Mouse (Mus musculus) limb, embryonic 14.5 days (tissue): ENCODE results near the gene Ptges. TPM values are rescaled to one million over a fixed set of nuclear protein-coding genes. Genes with fewer than 3 reads are reported as not detected.

Experiments used
- ATAC-seq: fragments of 200-750 bp; cut with Nextera tagmentation; 2 replicates; pipeline ENCODE4 v1.8.0; 2017; ENCODE audit warnings: low read depth, moderate number of reproducible peaks, moderate TSS enrichment; ENCODE audit not compliant: low FRiP score
- DNase-seq: peaks from one replicate; pipeline ENCODE4 v3.0.0-alpha.2; 2015; ENCODE audit warnings: low spot score
- H3K27ac ChIP-seq: fragments of 300-500 bp; sonication (generic); replicated peaks from 2 replicates; pipeline ENCODE4 v1.5.1; 2014; ENCODE audit warnings: low read depth, mild to moderate bottlenecking, low read length, moderate library complexity, mixed read lengths
- H3K27me3 ChIP-seq: fragments of 300-500 bp; sonication (generic); 2 replicates; pipeline ENCODE4 v1.6.1; 2014; ENCODE audit warnings: low read length, mixed read lengths; ENCODE audit not compliant: control insufficient read depth, insufficient read depth
- H3K36me3 ChIP-seq: fragments of 300-500 bp; sonication (generic); 2 replicates; pipeline ENCODE4 v1.6.1; 2014; ENCODE audit warnings: mild to moderate bottlenecking, low read length, moderate library complexity, mixed read lengths; ENCODE audit not compliant: control insufficient read depth, insufficient read depth
- H3K4me1 ChIP-seq: fragments of 300-500 bp; sonication (generic); 2 replicates; pipeline ENCODE4 v1.6.1; 2014; ENCODE audit warnings: antibody characterized with exemption, low read length, mixed read lengths; ENCODE audit not compliant: control insufficient read depth, insufficient read depth
- H3K4me2 ChIP-seq: fragments of 300-500 bp; sonication (generic); replicated peaks from 2 replicates; pipeline ENCODE4 v1.6.1; 2014; ENCODE audit warnings: low read depth, mild to moderate bottlenecking, low read length, moderate library complexity; ENCODE audit not compliant: severe bottlenecking
- H3K4me3 ChIP-seq: fragments of 300-500 bp; sonication (generic); replicated peaks from 2 replicates; pipeline ENCODE4 v1.5.1; 2014; ENCODE audit warnings: low read length
- H3K9ac ChIP-seq: fragments of 300-500 bp; sonication (generic); 2 replicates; pipeline ENCODE4 v1.6.1; 2014; ENCODE audit warnings: mild to moderate bottlenecking, low read depth, low read length, moderate library complexity; ENCODE audit not compliant: severe bottlenecking
- H3K9me3 ChIP-seq: fragments of 300-500 bp; sonication (generic); 2 replicates; pipeline ENCODE4 v1.6.1; 2016; ENCODE audit warnings: low read length; ENCODE audit not compliant: control insufficient read depth
- POLR2A ChIP-seq: fragments of 200-500 bp; IDR thresholded peaks from 2 replicates; pipeline ENCODE4 v1.8.0; 2012; ENCODE audit warnings: inconsistent platforms, mild to moderate bottlenecking, moderate library complexity, borderline replicate concordance; ENCODE audit not compliant: insufficient read depth, insufficient read length; ENCODE audit errors: extremely low read depth
- WGBS: fragments of 180-500 bp; shearing (Covaris S2); extraction: QIAGEN DNeasy Blood & Tissue Kit; methylation state at CpG from one replicate; pipeline ENCODE4 v1.1.7; 2014; 5-methylcytosine and 5-hydroxymethylcytosine counted together
- polyA plus RNA-seq, 2 experiments: library from polyadenylated mRNA; depleted of rRNA in 1 of 2; stranded (reverse) in 1 of 2; unstranded in 1 of 2; fragments of >200 nt; fragmentation: Nextera tagmentation in 1 of 2; extraction: Ambion mirVana in 1 of 2; gene quantifications; 2 replicates each; pipeline versions ENCODE4 v1.2.1 to v1.2.3; 2012 to 2014

Gene Ptges
- polyA plus RNA-seq, 2 experiments, result 16.4 to 20.5 TPM

DNA sequence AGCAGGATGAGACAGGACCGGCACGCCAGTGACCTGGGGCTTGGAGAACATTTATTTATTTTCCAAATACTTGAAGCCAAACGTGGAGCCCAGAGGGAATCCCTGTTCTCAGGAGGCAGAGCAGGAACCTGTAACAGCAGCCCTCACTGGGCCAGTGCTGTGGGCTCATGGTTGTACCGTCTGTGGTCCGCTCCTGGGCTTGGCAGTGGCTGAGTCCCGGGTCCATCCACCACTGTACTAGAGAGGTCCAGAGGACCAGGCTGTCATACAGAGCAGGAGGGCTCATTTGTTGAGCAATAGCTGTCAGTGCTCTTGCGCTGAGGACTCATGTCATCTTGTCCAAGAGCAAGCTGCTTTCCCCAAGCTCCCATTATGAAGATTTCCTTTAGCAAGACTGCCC, 54.6 kb downstream of the Ptges start:
- H3K4me1 ChIP-seq, result peaks cover 61% of the 10 kb centered on the region
- no peak overlapping the region for H3K4me2 ChIP-seq
- H3K9me3 ChIP-seq, result no peaks in the 10 kb centered on the region
- no peak for TF ChIP-seq POLR2A
- no peak overlapping the region for H3K9ac ChIP-seq
- H3K4me3 ChIP-seq, result no peak overlapping the region
- WGBS, result 60% methylated on average over 7 of the region's 7 CpGs
- H3K27me3 ChIP-seq, result no peaks in the 10 kb centered on the region
- ATAC-seq (no peak), DNase-seq (no peak)
- peaks cover 19% of the 10 kb centered on the region for H3K36me3 ChIP-seq
- peak overlapping the region; percentile 67 for H3K27ac ChIP-seq

DNA sequence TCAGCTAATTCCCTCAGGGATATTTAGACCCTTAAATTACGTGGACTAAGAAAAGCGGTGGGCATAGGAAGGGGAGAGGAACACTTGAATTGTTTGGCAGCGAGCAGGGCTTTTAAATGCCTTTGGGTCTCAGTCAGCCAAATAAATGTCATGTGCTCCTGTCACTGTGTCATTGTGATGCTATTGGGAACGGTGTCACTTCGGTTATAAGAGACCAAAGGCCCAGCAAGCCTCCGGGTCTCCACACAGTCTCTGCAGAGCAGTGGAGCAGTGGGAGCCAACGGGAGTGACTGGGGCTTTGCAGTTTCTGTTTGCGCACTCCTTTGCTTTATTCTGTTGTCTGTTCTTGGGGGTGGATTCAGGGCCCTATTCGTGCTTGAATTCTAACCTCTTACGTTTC, 55.2 kb downstream of the Ptges start:
- no peak for ATAC-seq
- no peak for TF ChIP-seq POLR2A
- Histone ChIP-seq H3K9me3 (no peaks in the 10 kb centered on the region), H3K4me3 (no peak overlapping the region), H3K4me2 (no peak overlapping the region), H3K36me3 (peaks cover 15% of the 10 kb centered on the region), H3K4me1 (peaks cover 64% of the 10 kb centered on the region), H3K27ac (0 out of 2 replicates have a peak overlapping the region, but pooled peaks have one; percentile 26), H3K9ac (no peak overlapping the region), H3K27me3 (no peaks in the 10 kb centered on the region)
- 36% methylated on average over 10 of the region's 10 CpGs for WGBS
- no peak for DNase-seq

DNA sequence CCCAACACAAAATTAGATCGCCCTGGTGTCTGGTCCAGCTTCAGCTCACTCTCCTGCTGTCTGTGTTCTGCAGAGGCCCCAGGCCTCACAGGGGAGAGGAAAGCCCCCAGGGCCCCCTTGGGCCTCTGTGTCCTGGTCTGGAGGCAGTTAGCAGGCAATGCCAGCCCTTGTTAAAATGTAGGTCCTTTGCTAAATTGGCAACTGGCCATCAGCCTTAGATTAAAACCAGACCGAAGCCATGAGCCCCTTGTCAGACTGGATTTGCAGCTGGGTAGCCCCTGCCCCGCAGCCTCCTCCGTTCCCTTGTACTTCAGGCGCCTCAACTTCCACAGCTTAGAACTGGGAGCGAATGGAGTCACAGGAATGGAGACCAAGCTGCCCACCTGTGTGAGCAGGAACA, 57.0 kb downstream of the Ptges start:
- 16% methylated on average over 6 of the region's 6 CpGs for WGBS
- Histone ChIP-seq H3K4me3 (no peak overlapping the region), H3K4me1 (peaks cover 64% of the 10 kb centered on the region), H3K9me3 (no peaks in the 10 kb centered on the region), H3K36me3 (no peaks in the 10 kb centered on the region), H3K9ac (no peak overlapping the region), H3K4me2 (peak overlapping the region; percentile 24; the same call in 1 of the 2 replicates), H3K27me3 (no peaks in the 10 kb centered on the region), H3K27ac (peak overlapping the region; percentile 68)
- ATAC-seq (peak; percentile 39; the same call in 1 of the 2 replicates), DNase-seq (peak; percentile 75)
- no peak for TF ChIP-seq POLR2A

DNA sequence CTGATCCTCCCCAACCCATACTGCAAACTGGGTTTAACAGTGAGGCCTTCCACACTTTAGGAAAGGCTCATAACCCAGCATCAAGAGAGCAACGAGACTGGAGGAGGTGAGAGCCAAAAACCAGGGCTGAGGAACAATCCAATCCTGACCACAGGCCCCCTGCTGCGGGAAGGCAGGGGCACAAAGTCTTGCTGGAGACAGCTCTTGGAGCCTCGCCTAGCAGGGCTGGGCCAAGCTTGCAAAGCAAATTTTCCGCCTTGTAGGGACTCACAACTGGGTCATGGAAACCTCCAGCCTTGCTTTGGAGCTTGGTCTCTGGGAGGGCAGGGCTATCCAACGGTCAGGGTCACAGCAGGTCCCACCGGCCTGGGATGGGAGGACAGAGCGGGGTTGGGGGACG, 58.8 kb downstream of the Ptges start:
- no peaks in the 10 kb centered on the region for H3K36me3 ChIP-seq
- DNase-seq (peak; percentile 62), ATAC-seq (no peak)
- H3K9me3 ChIP-seq, result no peaks in the 10 kb centered on the region
- WGBS, result 62% methylated on average over 8 of the region's 8 CpGs
- H3K4me2 ChIP-seq, result no peak overlapping the region
- H3K27me3 ChIP-seq, result no peaks in the 10 kb centered on the region
- H3K4me3 ChIP-seq, result no peak overlapping the region
- peaks cover 57% of the 10 kb centered on the region for H3K4me1 ChIP-seq
- no peak for TF ChIP-seq POLR2A
- no peak overlapping the region for H3K9ac ChIP-seq
- peak overlapping the region; percentile 49 for H3K27ac ChIP-seq

DNA sequence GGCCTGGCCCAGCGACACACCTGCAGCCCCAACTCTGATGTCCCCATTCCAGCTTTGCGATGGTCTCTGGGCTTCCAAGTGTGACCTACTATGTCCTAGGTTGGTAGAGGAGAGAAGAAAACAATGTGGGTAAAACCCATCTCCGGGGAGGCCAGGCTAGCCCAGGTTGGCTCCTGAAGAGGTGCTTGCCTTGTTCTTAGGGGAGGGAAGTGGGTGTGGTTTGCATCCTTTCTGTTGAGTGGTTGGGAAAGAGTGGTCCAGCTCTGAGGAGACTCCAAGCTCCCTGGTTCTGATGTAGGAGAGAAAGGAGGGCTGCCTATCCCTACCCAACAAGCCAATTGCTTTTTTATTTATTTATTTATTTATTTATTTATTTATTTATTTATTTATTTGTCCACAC, 64.2 kb downstream of the Ptges start:
- no peaks in the 10 kb centered on the region for H3K9me3 ChIP-seq
- DNase-seq (no peak), ATAC-seq (no peak)
- H3K27ac ChIP-seq, result peak overlapping the region; percentile 81
- no peak overlapping the region for H3K4me3 ChIP-seq
- no peaks in the 10 kb centered on the region for H3K27me3 ChIP-seq
- no peak overlapping the region for H3K9ac ChIP-seq
- WGBS, result 37% methylated on average over 3 of the region's 3 CpGs
- no peaks in the 10 kb centered on the region for H3K36me3 ChIP-seq
- H3K4me2 ChIP-seq, result peak overlapping the region; percentile 57; the same call in 1 of the 2 replicates
- TF ChIP-seq POLR2A, result no peak
- H3K4me1 ChIP-seq, result peaks cover 25% of the 10 kb centered on the region

DNA sequence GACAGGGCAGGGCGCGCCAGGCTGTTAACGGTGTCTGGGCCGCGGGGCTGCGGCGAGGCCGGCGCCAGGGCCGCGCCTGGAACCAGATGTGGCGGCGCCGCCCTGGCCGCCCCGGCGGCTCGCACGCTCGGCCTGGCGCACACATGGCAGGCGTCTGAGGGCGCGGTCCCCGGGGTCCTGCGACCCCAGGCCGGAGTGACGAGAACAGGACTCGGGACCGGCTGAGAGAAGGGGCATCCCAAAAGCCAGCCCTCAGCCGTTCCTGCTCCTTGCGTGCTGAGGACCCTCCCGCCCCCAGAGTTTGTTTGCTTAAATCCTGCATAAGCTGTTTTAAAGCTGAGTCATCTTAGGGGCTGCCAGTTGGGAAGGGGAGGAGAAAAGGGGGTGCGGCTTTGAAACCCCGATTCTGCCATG, 64.7 kb downstream of the Ptges start:
- peak overlapping the region; percentile 32 for H3K4me3 ChIP-seq
- peak; percentile 56 for ATAC-seq
- peaks cover 22% of the 10 kb centered on the region for H3K4me1 ChIP-seq

More for the DNA sequence above, 64.7 kb downstream of the Ptges start:
- Histone ChIP-seq H3K27me3 (no peaks in the 10 kb centered on the region), H3K27ac (peak overlapping the region; percentile 81), H3K4me2 (peak overlapping the region; percentile 57), H3K9me3 (no peaks in the 10 kb centered on the region), H3K9ac (peak overlapping the region; percentile 55), H3K36me3 (no peaks in the 10 kb centered on the region)
- DNase-seq, result no peak
- TF ChIP-seq POLR2A, result no peak
- WGBS, result 2% methylated on average over 34 of the region's 35 CpGs
